Mouse (Mus musculus) kidney, embryonic 15.5 days (tissue): ENCODE measurements around the gene Slco1a4. TPM values are rescaled to one million over a fixed set of nuclear protein-coding genes. Genes with fewer than 3 reads are reported as not detected.
"Not testable (repeated sequence)": the region's sequence is repeated elsewhere in the genome, so short reads cannot be mapped to it uniquely, and the experiment has no call there.

Experiments
- ATAC-seq: fragments of 200-750 bp; cut with Nextera tagmentation; replicated peaks from 2 replicates; pipeline ENCODE4 v1.8.0; 2017; ENCODE audit warnings: moderate TSS enrichment; ENCODE audit not compliant: low FRiP score
- H3K27ac ChIP-seq: fragments of 300-500 bp; sonication (generic); 2 replicates; pipeline ENCODE4 v1.5.1; 2015; ENCODE audit warnings: mild to moderate bottlenecking, inconsistent platforms
- H3K27me3 ChIP-seq: fragments of 300-500 bp; sonication (generic); 2 replicates; pipeline ENCODE4 v1.6.1; 2015; ENCODE audit warnings: inconsistent platforms
- H3K36me3 ChIP-seq: fragments of 300-500 bp; sonication (generic); 2 replicates; pipeline ENCODE4 v1.6.1; 2015; ENCODE audit warnings: inconsistent platforms
- H3K4me1 ChIP-seq: fragments of 300-500 bp; sonication (generic); 2 replicates; pipeline ENCODE4 v1.6.1; 2015; ENCODE audit warnings: inconsistent platforms
- H3K4me2 ChIP-seq: fragments of 300-500 bp; sonication (generic); 2 replicates; pipeline ENCODE4 v1.6.1; 2015; ENCODE audit warnings: moderate library complexity, mild to moderate bottlenecking, inconsistent platforms
- H3K4me3 ChIP-seq: fragments of 300-500 bp; sonication (generic); replicated peaks from 2 replicates; pipeline ENCODE4 v1.5.1; 2015; ENCODE audit warnings: mild to moderate bottlenecking, inconsistent platforms
- H3K9ac ChIP-seq: fragments of 300-500 bp; sonication (generic); 2 replicates; pipeline ENCODE4 v1.6.1; 2015; ENCODE audit warnings: mild to moderate bottlenecking, inconsistent platforms
- H3K9me3 ChIP-seq: fragments of 300-500 bp; sonication (generic); replicated peaks from 2 replicates; pipeline ENCODE4 v1.6.1; 2016; ENCODE audit warnings: inconsistent platforms
- WGBS: fragments of 180-500 bp; shearing (Covaris S2); methylation state at CpG from one replicate; pipeline ENCODE4 v1.1.7; 2015; ENCODE audit warnings: mixed read lengths; 5-methylcytosine and 5-hydroxymethylcytosine counted together
- polyA plus RNA-seq: library from polyadenylated mRNA; unstranded; fragments of >200 nt; fragmentation: Nextera tagmentation; extraction: Ambion mirVana; gene quantifications from 2 replicates; pipeline ENCODE4 v1.2.1, GENCODE M21; 2015

Slco1a4 gene
- 3.5 and 4.5 TPM in 2 replicates for polyA plus RNA-seq

DNA sequence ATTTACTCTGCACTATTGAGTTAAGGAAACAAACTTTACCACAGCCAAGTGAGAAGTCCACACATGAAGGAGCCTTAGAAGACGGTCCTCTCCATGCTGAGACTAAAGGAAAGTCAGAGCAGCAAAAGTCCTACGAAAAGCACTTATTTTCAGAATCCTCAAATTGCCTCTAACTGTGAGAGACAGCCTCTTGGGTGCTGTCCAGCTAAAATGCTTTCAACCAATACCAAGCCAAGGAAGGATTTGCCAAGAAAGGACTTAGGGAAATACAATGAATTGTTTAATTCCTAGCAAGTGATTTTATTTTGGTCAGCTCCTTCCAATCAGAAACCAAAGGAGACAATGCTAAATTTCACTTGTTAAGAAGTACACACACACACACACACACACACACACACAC is at the start of gene Slco1a4:
TSS of gene Slco1a4 (minus strand) at position 115 of the 400 bp plus-strand sequence.
- H3K27me3 ChIP-seq: no peaks in the 10 kb centered on the region
- H3K4me3 ChIP-seq: no peak within 1 kb of the TSS
- no peak within 1 kb of the TSS for H3K9ac ChIP-seq
- no peak within 1 kb of the TSS for H3K27ac ChIP-seq
- H3K9me3 ChIP-seq: no peaks in the 10 kb centered on the region
- WGBS: 67% methylated on average over 2 of the region's 2 CpGs
- H3K36me3 ChIP-seq: no peaks in the 10 kb centered on the region
- H3K4me1 ChIP-seq: no peaks in the 10 kb centered on the region
- no peak within 1 kb of the TSS for H3K4me2 ChIP-seq
- ATAC-seq: no peak

DNA sequence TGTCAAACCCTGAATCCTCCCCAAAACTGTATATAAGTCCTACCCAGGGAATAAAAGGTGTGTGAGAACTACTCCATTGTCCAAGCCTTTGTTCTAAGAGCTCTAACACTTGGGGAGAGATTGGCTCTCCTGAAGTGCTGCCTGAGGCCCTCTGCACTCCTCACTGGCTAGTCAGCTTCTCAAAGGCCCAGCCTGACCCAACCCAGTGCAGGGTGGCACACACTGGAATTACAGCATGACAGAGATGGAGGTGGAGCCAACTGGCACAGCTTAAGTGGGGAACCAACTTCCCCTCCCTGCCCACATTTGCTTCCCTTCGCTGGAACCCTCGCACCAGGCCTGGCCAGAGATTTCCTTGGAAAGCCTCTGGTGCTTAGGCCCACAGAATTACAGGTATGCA is 42.2 kb upstream of the Slco1a4 start:
- Histone ChIP-seq H3K9me3 (0 out of 2 replicates have a peak, but pooled peaks cover 3% of the 10 kb centered on the region), H3K4me1 (no peaks in the 10 kb centered on the region), H3K27ac (no peak overlapping the region), H3K4me3 (no peak overlapping the region), H3K27me3 (no peaks in the 10 kb centered on the region), H3K36me3 (no peaks in the 10 kb centered on the region), H3K9ac (no peak overlapping the region), H3K4me2 (no peak overlapping the region)
- WGBS: 66% methylated on average over 2 of the region's 2 CpGs
- no peak for ATAC-seq

DNA sequence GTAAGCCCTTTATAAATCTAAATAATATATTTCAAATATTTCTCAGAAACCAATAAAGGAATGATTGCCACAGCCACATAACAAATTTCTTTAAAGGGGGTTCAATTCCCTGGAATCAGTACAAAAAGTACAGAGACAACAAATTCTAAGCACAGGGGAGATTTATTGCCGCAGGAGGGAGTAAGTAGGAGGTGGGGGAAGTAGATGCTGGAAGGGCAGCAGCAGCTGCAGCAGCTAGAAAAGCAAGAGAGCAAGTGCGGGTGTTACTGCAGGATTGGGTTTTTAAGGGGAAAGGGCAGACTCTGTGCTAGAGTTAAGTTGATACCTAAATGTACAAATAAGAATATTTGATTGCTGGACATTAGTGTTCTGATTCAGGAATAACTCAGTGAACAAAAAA is 33.7 kb upstream of the Slco1a4 start:
- ATAC-seq: no peak
- Histone ChIP-seq H3K36me3 (no peaks in the 10 kb centered on the region), H3K4me1 (no peaks in the 10 kb centered on the region), H3K4me3 (no peak overlapping the region), H3K27ac (no peak overlapping the region), H3K9ac (no peak overlapping the region), H3K9me3 (no peaks in the 10 kb centered on the region), H3K27me3 (no peaks in the 10 kb centered on the region), H3K4me2 (no peak overlapping the region)
- 16% methylated on average over 2 of the region's 2 CpGs for WGBS

DNA sequence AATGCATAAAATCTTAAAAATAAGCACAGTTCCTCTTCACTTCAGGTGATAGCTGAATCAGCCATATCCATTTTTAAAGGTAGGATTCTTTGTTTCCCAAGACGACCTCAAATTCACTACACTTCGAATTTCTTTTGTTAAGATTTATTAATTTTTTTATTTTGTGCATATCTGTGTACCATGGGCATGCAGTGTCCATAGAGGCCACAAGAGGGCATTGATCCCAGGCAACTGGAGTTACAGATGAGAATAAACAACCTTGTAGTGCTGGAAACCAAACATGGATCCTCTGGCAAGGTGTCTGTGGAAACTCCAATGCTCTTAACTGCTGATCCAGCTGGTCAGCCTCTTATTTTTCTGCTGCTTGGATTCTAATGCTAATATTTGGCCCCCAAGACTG is 32.2 kb upstream of the Slco1a4 start:
- ATAC-seq: no peak
- WGBS: 75% methylated on average over 2 of the region's 2 CpGs
- Histone ChIP-seq H3K9ac (no peak overlapping the region), H3K4me2 (no peak overlapping the region), H3K36me3 (no peaks in the 10 kb centered on the region), H3K4me3 (no peak overlapping the region), H3K27ac (no peak overlapping the region), H3K4me1 (no peaks in the 10 kb centered on the region), H3K27me3 (no peaks in the 10 kb centered on the region), H3K9me3 (no peaks in the 10 kb centered on the region)

DNA sequence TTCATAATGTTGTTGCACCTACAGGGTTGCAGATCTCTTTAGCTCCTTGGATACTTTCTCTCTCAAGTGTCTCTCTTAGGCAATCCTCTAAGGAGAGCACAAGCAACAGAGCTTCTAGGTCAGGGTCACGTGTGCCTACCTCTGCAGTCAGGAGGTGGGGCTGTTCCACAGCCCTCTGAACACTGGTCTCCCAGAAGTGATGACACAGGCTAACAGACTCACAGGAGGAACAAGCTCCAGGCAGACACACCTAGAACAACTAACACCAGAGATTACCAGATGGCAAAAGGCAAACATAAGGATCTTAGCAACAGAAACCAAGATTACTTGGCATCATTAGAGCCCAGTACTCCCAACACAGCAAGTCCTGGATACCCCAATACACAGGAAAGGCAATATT is 26.6 kb upstream of the Slco1a4 start:
- Histone ChIP-seq H3K4me3 (no peak overlapping the region), H3K27ac (no peak overlapping the region), H3K36me3 (no peaks in the 10 kb centered on the region), H3K4me1 (no peaks in the 10 kb centered on the region), H3K27me3 (no peaks in the 10 kb centered on the region), H3K9me3 (no peaks in the 10 kb centered on the region), H3K4me2 (no peak overlapping the region), H3K9ac (no peak overlapping the region)
- 60% methylated on average over 1 of the region's 1 CpGs for WGBS
- ATAC-seq: no peak

DNA sequence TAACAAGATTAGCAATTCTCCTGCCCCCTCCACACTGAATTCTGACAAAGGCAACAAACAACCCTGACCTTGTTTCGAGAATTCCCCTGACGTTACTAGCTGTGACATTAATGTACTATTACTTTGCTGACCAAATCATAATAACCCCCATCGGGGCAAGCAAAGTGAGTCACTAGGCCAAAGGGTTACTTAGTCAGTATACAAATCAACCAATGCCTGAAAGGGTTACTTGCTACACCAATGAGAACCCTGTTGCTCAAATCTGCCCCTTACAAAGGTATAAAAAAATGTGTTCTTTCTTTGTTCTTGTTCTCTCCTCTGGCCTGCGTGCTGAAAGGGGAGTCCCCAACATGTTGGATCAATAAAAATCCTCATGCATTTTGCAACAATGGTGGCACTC is 19.7 kb upstream of the Slco1a4 start:
- H3K36me3 ChIP-seq, H3K27me3 ChIP-seq, ATAC-seq, H3K4me1 ChIP-seq, H3K9ac ChIP-seq, H3K9me3 ChIP-seq, H3K4me3 ChIP-seq, H3K4me2 ChIP-seq, H3K27ac ChIP-seq: not testable (repeated sequence)
- 66% methylated on average over 4 of the region's 4 CpGs for WGBS

DNA sequence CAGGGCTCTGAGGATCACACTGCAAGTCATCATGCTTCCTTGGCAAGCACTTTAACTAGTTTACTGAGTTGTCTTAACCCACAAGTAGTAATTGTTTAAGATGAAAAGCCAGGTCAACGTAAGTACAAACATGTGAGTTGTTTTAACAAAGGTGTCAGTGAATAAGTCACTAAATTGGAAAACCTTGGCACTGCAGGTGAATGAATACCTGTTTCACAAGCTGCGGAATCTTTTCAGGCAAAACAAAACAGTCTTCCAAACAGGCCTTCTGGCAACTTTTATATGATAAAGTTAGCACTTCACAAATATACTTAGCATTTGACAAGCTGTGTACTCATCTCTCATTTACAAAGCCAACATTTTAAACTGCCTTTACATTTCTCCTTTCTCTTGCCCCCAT is 15.7 kb upstream of the Slco1a4 start:
- 71% methylated on average over 2 of the region's 2 CpGs for WGBS
- no peaks in the 10 kb centered on the region for H3K36me3 ChIP-seq
- 0 out of 2 replicates have a peak, but pooled peaks have one; percentile 12 for ATAC-seq

DNA sequence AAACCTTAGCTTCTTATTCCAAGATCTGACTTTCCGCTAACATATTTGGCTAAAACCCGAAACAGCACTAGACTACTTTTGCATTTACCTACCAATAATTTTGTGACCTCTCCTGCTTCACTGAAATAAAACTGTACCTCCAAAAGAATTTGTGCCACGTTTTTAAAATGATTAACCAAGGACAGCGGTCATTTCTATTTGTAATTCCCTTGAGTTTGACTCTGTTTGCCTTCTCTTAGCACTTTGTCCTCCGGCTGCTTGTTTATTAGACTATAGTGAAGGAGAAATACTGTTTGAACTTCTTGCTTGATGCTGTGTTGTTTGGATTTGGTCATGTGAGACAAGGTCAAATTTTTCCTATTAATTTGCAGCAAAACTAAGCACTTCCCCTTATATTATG is 12.7 kb upstream of the Slco1a4 start:
- Histone ChIP-seq H3K27ac (no peak overlapping the region), H3K9me3 (no peaks in the 10 kb centered on the region), H3K4me2 (no peak overlapping the region), H3K4me3 (no peak overlapping the region), H3K9ac (no peak overlapping the region), H3K4me1 (no peaks in the 10 kb centered on the region), H3K27me3 (no peaks in the 10 kb centered on the region), H3K36me3 (no peaks in the 10 kb centered on the region)
- no peak for ATAC-seq
- WGBS: 77% methylated on average over 5 of the region's 5 CpGs

More for the DNA sequence above, 15.7 kb upstream of the Slco1a4 start:
- no peak overlapping the region for H3K27ac ChIP-seq
- H3K4me3 ChIP-seq: no peak overlapping the region
- H3K27me3 ChIP-seq: no peaks in the 10 kb centered on the region
- H3K4me1 ChIP-seq: no peaks in the 10 kb centered on the region
- H3K9me3 ChIP-seq: no peaks in the 10 kb centered on the region
- no peak overlapping the region for H3K4me2 ChIP-seq
- H3K9ac ChIP-seq: no peak overlapping the region

DNA sequence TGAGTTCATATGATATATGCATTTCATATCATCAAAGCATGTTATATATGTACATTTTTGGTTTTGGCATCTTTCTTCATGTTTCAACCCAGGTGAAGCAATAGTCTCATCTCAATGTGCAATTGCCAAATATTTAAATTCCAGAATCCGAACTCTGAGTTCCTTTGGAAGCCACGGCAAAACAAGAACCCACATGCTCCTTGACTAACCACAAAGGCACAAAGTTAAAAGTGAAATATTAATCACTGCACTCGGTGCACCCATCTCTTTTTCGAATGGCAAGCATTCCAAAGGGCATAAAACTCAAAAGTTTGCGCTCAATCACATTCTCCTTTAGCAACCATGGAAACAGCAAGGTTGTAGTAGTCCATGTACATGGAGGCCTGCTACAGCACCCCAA is 10.0 kb upstream of the Slco1a4 start:
- ATAC-seq: no peak
- Histone ChIP-seq H3K4me2 (no peak overlapping the region), H3K4me1 (no peaks in the 10 kb centered on the region), H3K9ac (no peak overlapping the region), H3K27me3 (no peaks in the 10 kb centered on the region), H3K36me3 (no peaks in the 10 kb centered on the region), H3K27ac (no peak overlapping the region), H3K4me3 (no peak overlapping the region), H3K9me3 (no peaks in the 10 kb centered on the region)
- WGBS: 85% methylated on average over 5 of the region's 5 CpGs

DNA sequence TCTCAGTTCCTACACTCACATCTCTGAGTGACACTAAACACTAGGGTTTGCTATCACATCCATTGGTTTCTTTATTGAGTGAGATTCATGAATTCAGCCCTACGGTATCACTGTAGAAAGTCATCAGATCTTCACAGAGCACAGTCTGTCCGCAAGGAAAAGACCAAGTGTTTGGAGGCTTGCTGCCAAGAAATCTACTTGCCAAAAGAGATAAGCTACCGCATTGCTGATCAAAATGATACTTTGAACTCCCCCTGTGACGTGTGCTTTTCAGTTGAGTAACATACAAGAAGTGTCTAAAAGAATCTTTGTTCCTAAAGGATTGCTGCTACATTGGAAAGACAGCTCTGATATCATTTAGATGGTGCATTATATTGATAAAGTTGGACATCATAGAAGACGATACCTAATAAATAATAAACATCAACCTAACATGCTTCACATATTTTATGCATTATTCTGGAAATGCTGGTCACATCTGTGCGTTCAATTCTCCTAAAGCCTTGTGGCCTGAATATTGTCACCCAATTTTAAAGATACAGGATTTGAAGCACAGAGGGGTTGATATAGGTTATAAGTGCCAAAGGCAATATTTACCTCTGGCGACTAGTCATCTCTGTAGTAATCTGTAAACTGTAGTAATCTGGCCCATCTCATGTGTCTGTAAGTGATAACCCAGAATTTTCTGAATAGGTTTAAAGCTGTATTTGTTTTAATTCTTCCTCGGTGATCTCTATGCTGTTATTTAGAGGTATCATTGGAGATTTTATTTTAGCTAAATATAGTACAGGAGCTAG is 1.9 kb upstream of the Slco1a4 start:
- Histone ChIP-seq H3K4me1 (no peaks in the 10 kb centered on the region), H3K4me2 (no peak overlapping the region), H3K9me3 (no peaks in the 10 kb centered on the region), H3K27ac (no peak overlapping the region), H3K4me3 (no peak overlapping the region), H3K36me3 (no peaks in the 10 kb centered on the region), H3K9ac (no peak overlapping the region), H3K27me3 (no peaks in the 10 kb centered on the region)
- no peak for ATAC-seq
- WGBS: 79% methylated on average over 8 of the region's 8 CpGs

DNA sequence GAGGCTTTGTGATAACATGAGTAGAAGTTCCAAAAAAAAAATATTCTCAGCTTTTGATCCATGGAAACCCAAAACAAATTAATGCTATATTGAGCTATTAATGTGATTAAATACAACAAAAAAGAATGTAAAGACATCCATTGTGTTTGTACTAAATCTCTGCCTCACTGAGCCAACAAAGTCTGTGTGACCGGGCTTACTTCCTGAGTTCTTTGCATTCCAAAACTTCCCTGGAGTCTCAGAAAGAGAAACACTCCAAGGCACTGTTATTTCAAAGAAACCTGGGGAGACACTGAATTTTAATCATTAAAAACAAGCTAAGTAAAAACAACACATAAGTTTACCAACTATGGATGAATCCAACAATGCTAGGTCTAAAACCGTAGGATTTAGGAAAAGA is 2.4 kb downstream of the Slco1a4 start:
- no peaks in the 10 kb centered on the region for H3K4me1 ChIP-seq
- H3K4me3 ChIP-seq: no peak overlapping the region
- no peak overlapping the region for H3K27ac ChIP-seq
- no peak for ATAC-seq
- H3K4me2 ChIP-seq: no peak overlapping the region
- H3K9ac ChIP-seq: no peak overlapping the region
- H3K27me3 ChIP-seq: no peaks in the 10 kb centered on the region
- WGBS: 45% methylated on average over 2 of the region's 2 CpGs
- no peaks in the 10 kb centered on the region for H3K9me3 ChIP-seq
- H3K36me3 ChIP-seq: no peaks in the 10 kb centered on the region

DNA sequence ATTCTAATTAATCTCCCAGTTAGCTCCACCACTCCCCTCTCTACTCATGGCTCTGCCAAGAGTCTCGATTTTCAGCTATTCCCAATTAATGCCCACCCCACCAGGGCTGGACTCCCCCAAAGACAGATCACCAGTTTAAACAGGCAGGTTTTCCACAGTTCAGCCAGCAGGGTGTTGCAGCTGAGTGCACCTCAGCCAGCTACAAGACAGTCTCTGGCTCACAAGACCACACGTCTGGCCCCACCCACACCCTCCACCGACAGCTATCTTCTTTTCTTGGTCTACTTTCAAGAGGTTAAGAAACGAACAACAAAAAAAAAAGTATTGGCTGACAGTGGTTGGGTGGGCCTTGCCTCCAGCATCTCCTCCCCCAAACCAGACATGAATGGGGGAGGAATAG is 6.9 kb downstream of the Slco1a4 start:
- Histone ChIP-seq H3K9me3 (no peaks in the 10 kb centered on the region; the same call in 1 of the 2 replicates), H3K4me1 (no peaks in the 10 kb centered on the region), H3K9ac (no peak overlapping the region), H3K4me3 (no peak overlapping the region), H3K36me3 (no peaks in the 10 kb centered on the region), H3K4me2 (0 out of 2 replicates have a peak overlapping the region, but pooled peaks have one; percentile 5), H3K27ac (peak overlapping the region; percentile 16; the same call in 1 of the 2 replicates), H3K27me3 (no peaks in the 10 kb centered on the region)
- 10% methylated on average over 4 of the region's 4 CpGs for WGBS
- peak; percentile 72 for ATAC-seq

DNA sequence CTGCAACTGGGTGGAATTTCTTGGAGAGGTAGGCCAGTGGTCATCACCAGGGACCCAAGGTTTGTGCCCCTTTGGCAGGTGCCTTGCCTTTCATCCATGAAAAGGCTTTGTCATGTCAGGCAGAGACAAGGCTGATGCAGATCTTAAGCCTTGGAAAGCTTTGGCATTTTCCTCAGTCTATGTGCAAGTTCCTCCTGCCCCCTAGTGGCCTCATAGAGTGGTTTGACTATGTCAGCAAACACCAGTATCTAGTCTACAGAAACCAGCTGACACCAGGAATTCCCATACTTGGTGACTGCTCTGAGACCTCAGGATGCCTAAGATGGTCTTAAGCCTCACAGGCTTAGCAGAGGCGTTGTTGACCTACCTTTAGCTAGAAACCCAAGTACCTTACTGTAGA is 58.2 kb downstream of the Slco1a4 start:
- no peaks in the 10 kb centered on the region for H3K9me3 ChIP-seq
- H3K9ac ChIP-seq: no peak overlapping the region
- H3K4me1 ChIP-seq: no peaks in the 10 kb centered on the region
- no peak overlapping the region for H3K4me3 ChIP-seq
- 29% methylated on average over 1 of the region's 1 CpGs for whole genome bisulfite sequencing
- no peak overlapping the region for H3K4me2 ChIP-seq
- no peaks in the 10 kb centered on the region for H3K27me3 ChIP-seq
- ATAC-seq: peak; percentile 67; the same call in 1 of the 2 replicates
- no peak overlapping the region for H3K27ac ChIP-seq
- no peaks in the 10 kb centered on the region for H3K36me3 ChIP-seq
